Mouse (Mus musculus) embryonic facial prominence, embryonic 12.5 days (tissue): ENCODE data around the gene Thpo. TPM values are rescaled to one million over a fixed set of nuclear protein-coding genes. Genes with fewer than 3 reads are reported as not detected.

Experiments
- ATAC-seq: fragments of 200-750 bp; cut with Nextera tagmentation; 2 replicates; pipeline ENCODE4 v1.8.0; 2017; ENCODE audit not compliant: insufficient number of reproducible peaks, insufficient read depth, low FRiP score, low TSS enrichment
- H3K27ac ChIP-seq: fragments of 300-500 bp; sonication (generic); 2 replicates; pipeline ENCODE4 v1.5.1; 2016; ENCODE audit warnings: mild to moderate bottlenecking
- H3K27me3 ChIP-seq: fragments of 300-500 bp; sonication (generic); 2 replicates; pipeline ENCODE4 v1.6.1; 2016; ENCODE audit warnings: mild to moderate bottlenecking, moderate library complexity
- H3K36me3 ChIP-seq: fragments of 300-500 bp; sonication (generic); 2 replicates; pipeline ENCODE4 v1.6.1; 2016; ENCODE audit warnings: mild to moderate bottlenecking
- H3K4me1 ChIP-seq: fragments of 300-500 bp; sonication (generic); 2 replicates; pipeline ENCODE4 v1.6.1; 2016
- H3K4me2 ChIP-seq: fragments of 300-500 bp; sonication (generic); replicated peaks from 2 replicates; pipeline ENCODE4 v1.6.1; 2016; ENCODE audit warnings: mild to moderate bottlenecking, moderate library complexity
- H3K4me3 ChIP-seq: fragments of 300-500 bp; sonication (generic); 2 replicates; pipeline ENCODE4 v1.5.1; 2016; ENCODE audit warnings: mild to moderate bottlenecking
- H3K9ac ChIP-seq: fragments of 300-500 bp; sonication (generic); 2 replicates; pipeline ENCODE4 v1.6.1; 2016; ENCODE audit warnings: mild to moderate bottlenecking, moderate library complexity
- H3K9me3 ChIP-seq: fragments of 300-500 bp; sonication (generic); 2 replicates; pipeline ENCODE4 v1.6.1; 2016; ENCODE audit warnings: mild to moderate bottlenecking, moderate library complexity
- WGBS: fragments of 180-500 bp; shearing (Covaris S2); methylation state at CpG from one replicate; pipeline ENCODE4 v1.1.7; 2016; 5-methylcytosine and 5-hydroxymethylcytosine counted together
- polyA plus RNA-seq: library from polyadenylated mRNA; unstranded; fragments of >200 nt; fragmentation: Nextera tagmentation; extraction: Ambion mirVana; gene quantifications from 2 replicates; pipeline ENCODE4 v1.2.1, GENCODE M21; 2016

Gene Thpo
- polyA plus RNA-seq, 1 experiment from 2014 or later = 0.96 TPM

- no peak overlapping the region for H3K9ac ChIP-seq
- peaks cover 6% of the 10 kb centered on the region for H3K4me1 ChIP-seq
- H3K4me2 ChIP-seq = no peak overlapping the region
- 63% methylated on average over 4 of the region's 4 CpGs for WGBS
- no peak overlapping the region for H3K27ac ChIP-seq
- H3K4me3 ChIP-seq = no peak overlapping the region
- no peaks in the 10 kb centered on the region for H3K27me3 ChIP-seq
- ATAC-seq = no peak
- no peaks in the 10 kb centered on the region for H3K9me3 ChIP-seq
- H3K36me3 ChIP-seq = peaks cover 15% of the 10 kb centered on the region
Measured at GRCm38 (mm10) chr16:20722736-20723135, 11.6 kb downstream of the Thpo start.

GRCm38 (mm10) chr16:20721808-20722207, 12.5 kb downstream of the Thpo start:
- no peak overlapping the region for H3K4me3 ChIP-seq
- ATAC-seq = no peak
- no peak overlapping the region for H3K4me2 ChIP-seq
- no peaks in the 10 kb centered on the region for H3K9me3 ChIP-seq
- H3K4me1 ChIP-seq = peaks cover 6% of the 10 kb centered on the region
- H3K27me3 ChIP-seq = no peaks in the 10 kb centered on the region
- H3K27ac ChIP-seq = no peak overlapping the region
- H3K36me3 ChIP-seq = peaks cover 15% of the 10 kb centered on the region
- no peak overlapping the region for H3K9ac ChIP-seq
- WGBS = 84% methylated on average over 10 of the region's 10 CpGs

- Histone ChIP-seq H3K4me3 (peak overlapping the region; percentile 58), H3K36me3 (peaks cover 19% of the 10 kb centered on the region), H3K9ac (peak overlapping the region; percentile 60), H3K27ac (peak overlapping the region; percentile 95), H3K9me3 (no peaks in the 10 kb centered on the region), H3K27me3 (no peaks in the 10 kb centered on the region), H3K4me1 (peaks cover 26% of the 10 kb centered on the region), H3K4me2 (peak overlapping the region; percentile 79)
- no peak; the same call in 1 of the 2 replicates for ATAC-seq
- WGBS = 2% methylated on average over 18 of the region's 18 CpGs
Measured at GRCm38 (mm10) chr16:20717978-20718670, 16.2 kb downstream of the Thpo start.

DNA sequence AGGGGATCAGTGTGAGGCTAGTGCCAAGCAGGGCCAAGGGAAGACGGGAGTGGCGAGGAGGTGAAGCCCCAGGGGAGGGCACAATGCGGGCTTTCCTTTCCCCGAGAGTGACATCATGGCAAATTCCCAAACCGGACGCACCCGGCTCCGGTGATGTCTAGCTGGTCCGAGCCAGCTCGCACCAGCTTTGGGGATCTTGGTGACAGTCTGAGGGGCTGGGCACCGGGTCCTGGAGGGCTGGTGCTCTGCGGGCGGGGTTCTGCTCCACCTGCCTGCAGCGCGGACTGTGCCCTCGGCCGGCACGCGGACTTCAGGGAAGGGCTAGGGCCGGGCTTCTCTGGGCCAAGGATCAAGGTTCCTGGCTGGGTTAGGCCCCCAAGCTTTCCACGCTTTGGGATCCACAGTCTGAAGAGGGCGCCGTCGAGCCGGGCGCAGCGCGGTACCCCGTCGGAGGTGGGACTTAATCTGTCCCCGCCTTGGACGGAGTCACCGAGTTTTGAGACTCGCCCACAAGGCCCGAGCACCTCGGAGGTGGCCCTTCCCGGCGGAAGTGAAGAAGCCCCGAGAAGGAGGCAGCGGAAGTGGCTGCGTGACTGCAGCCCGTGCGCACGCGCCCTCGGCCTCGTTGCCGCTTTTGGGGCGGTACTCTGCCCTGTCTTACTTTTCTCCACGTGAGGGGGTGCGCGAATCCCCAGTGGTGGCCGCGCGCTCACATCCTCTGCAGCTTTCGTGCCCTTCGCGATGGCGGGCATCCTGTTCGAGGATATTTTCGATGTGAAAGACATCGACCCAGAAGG, 16.9 kb downstream of the Thpo start, which contains the start of the genes Polr2h and Clcn2:
Gene Polr2h (plus strand): TSS at position 485 of the 797 bp plus-strand sequence.
Gene Clcn2 (minus strand): TSS at position 566 of the 797 bp plus-strand sequence.
- H3K27me3 ChIP-seq = no peaks in the 10 kb centered on the region
- WGBS = under 1% methylated on average over 62 of the region's 62 CpGs
- H3K27ac ChIP-seq = peak within 1 kb of the TSS; percentile 95
- peak within 1 kb of the TSS; percentile 60 for H3K9ac ChIP-seq
- H3K4me1 ChIP-seq = peaks cover 26% of the 10 kb centered on the region
- ATAC-seq = peak; percentile 76
- H3K4me2 ChIP-seq = peak within 1 kb of the TSS; percentile 79
- H3K4me3 ChIP-seq = peak within 1 kb of the TSS; percentile 58
- H3K9me3 ChIP-seq = no peaks in the 10 kb centered on the region
- H3K36me3 ChIP-seq = peaks cover 25% of the 10 kb centered on the region

- Histone ChIP-seq H3K27me3 (no peaks in the 10 kb centered on the region), H3K4me2 (peak overlapping the region; percentile 79), H3K4me1 (peaks cover 26% of the 10 kb centered on the region), H3K36me3 (peaks cover 27% of the 10 kb centered on the region), H3K9ac (peak overlapping the region; percentile 60), H3K27ac (peak overlapping the region; percentile 95), H3K9me3 (no peaks in the 10 kb centered on the region), H3K4me3 (peak overlapping the region; percentile 58)
- WGBS = under 1% methylated on average over 8 of the region's 8 CpGs
- ATAC-seq = no peak
Measured at GRCm38 (mm10) chr16:20716841-20717180, 17.5 kb downstream of the Thpo start.

DNA sequence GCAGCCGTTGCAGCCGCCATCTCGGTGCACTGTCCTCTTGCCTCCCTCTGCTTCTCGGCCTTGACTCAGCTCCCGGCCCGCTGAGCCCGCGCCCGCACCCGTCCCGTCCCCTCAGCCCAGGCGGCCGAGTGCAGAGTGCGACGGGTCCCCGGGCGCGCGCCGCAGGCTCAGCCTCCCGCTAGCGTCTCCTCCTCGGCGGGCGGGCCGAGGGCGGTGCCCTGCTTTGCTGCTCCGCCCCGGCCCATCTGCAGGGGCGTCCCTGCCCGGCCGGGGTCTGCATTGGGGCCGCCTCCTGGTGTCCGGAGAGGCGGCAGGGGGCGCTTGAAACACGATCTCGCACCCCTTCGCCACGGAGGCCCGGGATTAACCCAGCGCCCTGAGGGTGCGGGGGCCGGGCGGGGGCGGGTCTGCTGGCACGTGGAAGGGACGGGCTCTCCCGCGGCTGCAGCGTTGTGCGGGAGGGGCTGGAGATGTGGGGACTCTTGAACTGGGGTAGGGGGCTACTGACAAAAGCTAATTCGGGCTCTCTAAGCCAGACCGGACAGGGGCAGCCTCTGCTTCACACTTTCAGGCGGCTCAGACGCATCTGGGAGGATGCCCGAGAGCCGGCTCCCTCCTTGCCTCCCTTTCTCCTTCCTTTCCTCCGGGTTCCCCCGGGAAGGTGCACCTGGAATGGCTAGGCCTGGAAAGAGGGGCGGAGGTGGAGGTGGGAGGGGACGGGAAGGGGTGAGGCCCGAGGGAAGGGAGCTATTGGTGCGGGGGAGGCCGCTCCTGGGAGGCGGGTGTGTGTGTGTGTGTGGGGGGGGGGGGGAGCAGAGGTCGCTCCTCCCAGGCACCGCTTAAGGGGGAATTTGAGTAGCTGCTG, 18.1 kb downstream of the Thpo start:
- H3K36me3 ChIP-seq = peaks cover 28% of the 10 kb centered on the region
- H3K9me3 ChIP-seq = no peaks in the 10 kb centered on the region
- peak overlapping the region; percentile 60 for H3K9ac ChIP-seq
- H3K27me3 ChIP-seq = no peaks in the 10 kb centered on the region
- peak overlapping the region; percentile 79 for H3K4me2 ChIP-seq
- peak overlapping the region; percentile 95 for H3K27ac ChIP-seq
- peaks cover 26% of the 10 kb centered on the region for H3K4me1 ChIP-seq
- peak; percentile 85 for ATAC-seq
- under 1% methylated on average over 65 of the region's 68 CpGs for WGBS
- peak overlapping the region; percentile 58 for H3K4me3 ChIP-seq

DNA sequence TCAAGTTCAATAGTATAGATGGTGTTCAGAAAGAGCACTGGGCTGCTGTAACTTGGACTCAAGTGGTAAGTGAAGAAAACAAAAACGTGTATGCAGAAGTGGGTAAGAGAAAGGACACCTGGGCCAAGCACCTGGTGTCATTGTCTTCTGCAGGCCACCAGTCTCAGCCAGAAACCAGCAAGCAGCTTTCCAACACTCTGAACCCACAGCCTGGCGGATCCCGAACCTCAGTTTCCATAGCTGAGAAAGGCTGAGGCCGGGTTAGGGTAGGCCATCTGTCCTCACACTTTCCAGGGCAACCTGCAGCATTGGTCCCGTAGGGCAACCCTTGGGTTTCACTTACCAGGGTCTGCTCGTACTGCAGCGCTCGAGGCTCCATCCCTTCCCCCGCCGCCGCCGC, 18.7 kb downstream of the Thpo start:
- ATAC-seq = no peak
- no peaks in the 10 kb centered on the region for H3K9me3 ChIP-seq
- H3K4me3 ChIP-seq = peak overlapping the region; percentile 58
- peaks cover 26% of the 10 kb centered on the region for H3K4me1 ChIP-seq
- H3K27ac ChIP-seq = peak overlapping the region; percentile 95
- no peaks in the 10 kb centered on the region for H3K27me3 ChIP-seq
- H3K9ac ChIP-seq = peak overlapping the region; percentile 60
- peak overlapping the region; percentile 79 for H3K4me2 ChIP-seq
- peaks cover 32% of the 10 kb centered on the region for H3K36me3 ChIP-seq
- under 1% methylated on average over 12 of the region's 12 CpGs for WGBS

DNA sequence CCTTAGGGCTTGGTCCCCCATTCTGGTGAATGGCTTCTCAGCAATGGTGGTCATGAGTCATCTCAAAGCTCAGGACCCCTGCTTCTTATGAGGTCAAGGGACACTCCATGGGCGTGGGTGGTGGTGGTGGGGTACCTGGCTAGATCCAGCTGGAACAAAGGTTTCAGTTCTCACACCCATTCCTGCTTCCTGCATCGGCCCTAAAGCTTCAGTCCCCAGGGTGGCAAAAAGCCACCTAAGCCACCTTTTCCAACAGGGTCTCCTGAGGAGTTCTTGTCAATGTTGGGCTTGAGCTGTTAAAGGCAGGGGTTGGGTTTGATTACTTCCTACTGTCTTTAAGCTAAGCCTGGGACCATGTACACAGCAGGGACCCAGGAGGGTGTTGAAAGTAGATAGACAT, 19.1 kb downstream of the Thpo start:
- Histone ChIP-seq H3K36me3 (peaks cover 32% of the 10 kb centered on the region), H3K4me2 (peak overlapping the region; percentile 79), H3K4me1 (peaks cover 26% of the 10 kb centered on the region), H3K27ac (no peak overlapping the region), H3K4me3 (peak overlapping the region; percentile 58), H3K27me3 (no peaks in the 10 kb centered on the region), H3K9me3 (no peaks in the 10 kb centered on the region), H3K9ac (peak overlapping the region; percentile 60)
- no peak for ATAC-seq
- 59% methylated on average over 2 of the region's 2 CpGs for WGBS

DNA sequence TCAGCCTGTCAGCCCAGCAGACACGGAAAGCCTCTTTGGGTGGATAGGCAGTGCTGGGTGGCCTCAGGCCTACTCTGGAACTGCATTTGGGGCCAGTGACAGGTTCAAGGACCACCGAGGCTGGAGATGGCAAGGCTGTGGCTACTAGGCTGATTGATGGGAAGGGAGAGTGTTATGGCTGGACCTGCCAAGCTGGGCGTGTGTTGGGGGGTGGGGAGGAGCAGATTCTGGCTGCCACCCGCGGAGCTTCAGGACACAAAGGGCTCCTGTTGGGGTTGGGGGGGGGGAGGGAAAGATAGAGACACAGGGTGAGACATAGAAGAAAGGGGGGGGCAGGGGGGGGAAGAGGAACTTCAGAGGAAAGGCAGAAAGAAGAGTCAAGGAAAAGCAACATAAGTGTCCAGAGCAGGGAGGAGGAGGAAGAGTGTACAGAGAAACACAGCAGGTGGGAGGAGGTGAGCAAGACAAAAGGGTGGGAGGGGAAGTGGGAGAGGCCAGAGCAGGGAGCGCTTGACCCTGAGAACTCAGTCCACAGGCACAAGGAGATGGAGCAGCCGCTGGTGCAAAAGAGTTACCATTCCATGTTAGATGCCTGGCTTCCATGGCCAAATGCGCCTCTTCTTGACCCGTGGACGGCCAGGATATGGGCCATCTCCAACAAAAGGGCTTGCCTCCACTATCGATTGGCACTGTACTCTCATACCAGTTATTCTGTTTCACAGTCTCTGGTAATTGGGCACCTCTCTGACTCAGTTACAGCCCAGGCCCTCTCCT, 19.8 kb downstream of the Thpo start:
- H3K4me2 ChIP-seq = peak overlapping the region; percentile 79
- no peak for ATAC-seq
- H3K27ac ChIP-seq = no peak overlapping the region
- H3K4me1 ChIP-seq = peaks cover 26% of the 10 kb centered on the region
- H3K27me3 ChIP-seq = no peaks in the 10 kb centered on the region
- peak overlapping the region; percentile 58 for H3K4me3 ChIP-seq
- H3K36me3 ChIP-seq = peaks cover 34% of the 10 kb centered on the region
- H3K9ac ChIP-seq = peak overlapping the region; percentile 60; the same call in 1 of the 2 replicates
- 41% methylated on average over 11 of the region's 11 CpGs for WGBS
- no peaks in the 10 kb centered on the region for H3K9me3 ChIP-seq

DNA sequence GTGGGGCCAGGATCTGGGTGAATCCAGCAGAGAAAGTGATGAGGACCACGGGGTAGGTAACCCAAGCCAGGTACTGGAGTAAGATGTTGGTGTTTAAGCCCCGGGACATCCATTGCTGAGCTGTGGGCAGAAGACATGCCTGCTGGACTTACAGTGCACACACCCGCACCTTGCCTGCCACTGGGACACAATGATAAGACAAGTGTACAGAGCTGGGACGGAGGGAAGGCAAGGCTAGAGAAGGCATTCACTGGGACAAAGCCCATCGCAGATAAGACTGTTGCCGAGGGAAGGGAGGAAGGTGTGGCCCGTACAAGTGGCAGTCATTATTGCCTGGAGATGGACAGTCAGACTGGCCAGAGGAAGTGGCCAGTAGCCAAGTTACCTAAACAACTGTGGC, 21.4 kb downstream of the Thpo start:
- H3K27me3 ChIP-seq = no peaks in the 10 kb centered on the region
- 86% methylated on average over 7 of the region's 7 CpGs for WGBS
- H3K27ac ChIP-seq = no peak overlapping the region
- no peak overlapping the region for H3K4me3 ChIP-seq
- H3K4me1 ChIP-seq = peaks cover 19% of the 10 kb centered on the region
- no peak overlapping the region for H3K4me2 ChIP-seq
- H3K9me3 ChIP-seq = no peaks in the 10 kb centered on the region
- ATAC-seq = no peak
- H3K9ac ChIP-seq = no peak overlapping the region
- H3K36me3 ChIP-seq = peaks cover 41% of the 10 kb centered on the region

DNA sequence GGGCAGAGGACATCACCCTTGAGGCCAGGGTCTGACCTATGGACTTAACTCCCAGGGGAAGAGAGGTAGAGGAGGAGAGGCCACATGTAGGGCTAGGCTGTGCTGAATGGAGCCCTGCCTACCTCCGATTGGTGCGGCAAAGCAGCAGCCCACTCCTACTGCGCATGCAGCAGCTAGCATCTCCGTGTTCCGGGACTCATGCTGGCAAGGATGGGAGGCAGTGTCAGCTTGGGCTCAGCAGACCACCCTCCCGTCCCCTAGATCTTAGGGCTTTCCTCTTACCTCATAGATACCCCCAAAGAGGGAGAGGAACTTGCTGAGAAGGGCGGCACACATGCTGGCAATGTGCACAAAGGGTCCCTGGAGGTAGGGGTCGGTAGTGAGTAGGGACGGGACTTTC, 22.1 kb downstream of the Thpo start:
- H3K9me3 ChIP-seq = no peaks in the 10 kb centered on the region
- no peak overlapping the region for H3K4me2 ChIP-seq
- WGBS = 85% methylated on average over 9 of the region's 9 CpGs
- H3K27ac ChIP-seq = no peak overlapping the region
- no peak for ATAC-seq
- peaks cover 19% of the 10 kb centered on the region for H3K4me1 ChIP-seq
- no peak overlapping the region for H3K9ac ChIP-seq
- H3K27me3 ChIP-seq = no peaks in the 10 kb centered on the region
- peaks cover 48% of the 10 kb centered on the region for H3K36me3 ChIP-seq
- no peak overlapping the region for H3K4me3 ChIP-seq
